Mouse (Mus musculus) heart, postnatal 0 days (tissue): ENCODE measurements around the gene Pigv.

Source experiments
- CTCF ChIP-seq: IDR thresholded peaks from 2 replicates; pipeline ENCODE4 v1.5.1; 2016; ENCODE audit warnings: antibody characterized with exemption, control low read depth, low read depth
- EP300 ChIP-seq: IDR thresholded peaks from 2 replicates; pipeline ENCODE4 v1.6.1; 2016; ENCODE audit warnings: antibody characterized with exemption, low read depth

DNA sequence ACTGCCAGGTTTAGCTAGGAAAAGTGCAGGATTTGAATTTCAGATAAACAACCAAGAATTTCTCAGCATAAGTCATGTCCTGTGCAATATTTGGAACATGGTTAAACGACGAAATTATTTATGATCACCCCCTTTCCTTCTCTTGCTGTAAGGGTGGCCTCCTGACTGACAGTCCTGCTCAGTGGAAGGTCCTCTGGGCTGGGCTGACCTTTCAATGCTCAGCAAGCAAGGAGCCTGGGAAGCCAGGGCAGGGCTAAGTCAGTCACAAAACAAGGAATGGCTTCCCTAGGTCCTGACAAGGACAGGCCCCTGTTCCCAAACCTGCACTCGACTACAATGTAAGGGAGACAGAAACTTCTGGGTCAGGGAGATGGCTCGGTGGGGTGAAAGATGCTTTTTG lies 20.5 kb downstream of the Pigv start:
- TF ChIP-seq CTCF (no peak), EP300 (no peak)
